Mouse (Mus musculus) limb, embryonic 13.5 days (tissue): ENCODE measurements around the gene Tom1l2. TPM values are rescaled to one million over a fixed set of nuclear protein-coding genes. Genes with fewer than 3 reads are reported as not detected.

ENCODE experiments used
- ATAC-seq: fragments of 200-750 bp; cut with Nextera tagmentation; 2 replicates; pipeline ENCODE4 v1.8.0; 2017; ENCODE audit warnings: low read depth, moderate number of reproducible peaks, moderate TSS enrichment; ENCODE audit not compliant: low FRiP score
- H3K27ac ChIP-seq: fragments of 300-500 bp; sonication (generic); 2 replicates; pipeline ENCODE4 v1.5.1; 2015; ENCODE audit warnings: inconsistent platforms, mild to moderate bottlenecking, moderate library complexity
- H3K27me3 ChIP-seq: fragments of 300-500 bp; sonication (generic); 2 replicates; pipeline ENCODE4 v1.6.1; 2015; ENCODE audit warnings: mild to moderate bottlenecking, inconsistent platforms
- H3K36me3 ChIP-seq: fragments of 300-500 bp; sonication (generic); 2 replicates; pipeline ENCODE4 v1.6.1; 2015; ENCODE audit warnings: inconsistent platforms, mild to moderate bottlenecking, moderate library complexity
- H3K4me1 ChIP-seq: fragments of 300-500 bp; sonication (generic); 2 replicates; pipeline ENCODE4 v1.6.1; 2015; ENCODE audit warnings: inconsistent platforms
- H3K4me2 ChIP-seq: fragments of 300-500 bp; sonication (generic); replicated peaks from 2 replicates; pipeline ENCODE4 v1.6.1; 2015; ENCODE audit warnings: inconsistent platforms, mild to moderate bottlenecking, moderate library complexity
- H3K4me3 ChIP-seq: fragments of 300-500 bp; sonication (generic); 2 replicates; pipeline ENCODE4 v1.5.1; 2015; ENCODE audit warnings: moderate library complexity, mild to moderate bottlenecking, inconsistent platforms
- H3K9ac ChIP-seq: fragments of 300-500 bp; sonication (generic); 2 replicates; pipeline ENCODE4 v1.6.1; 2015; ENCODE audit warnings: mild to moderate bottlenecking, inconsistent platforms
- H3K9me3 ChIP-seq: fragments of 300-500 bp; sonication (generic); 2 replicates; pipeline ENCODE4 v1.6.1; 2016; ENCODE audit warnings: inconsistent platforms
- WGBS: fragments of 180-500 bp; shearing (Covaris S2); methylation state at CpG from one replicate; pipeline ENCODE4 v1.1.7; 2015; 5-methylcytosine and 5-hydroxymethylcytosine counted together
- polyA plus RNA-seq: library from polyadenylated mRNA; unstranded; fragments of >200 nt; fragmentation: Nextera tagmentation; extraction: Ambion mirVana; gene quantifications from 2 replicates; pipeline ENCODE4 v1.2.1, GENCODE M21; 2015

The Tom1l2 gene
- polyA plus RNA-seq, 1 experiment from 2014 or later, result 27.9 TPM

GRCm38 (mm10) chr11:60301588-60302208 is 51.0 kb downstream of the Tom1l2 start:
- 44% methylated on average over 5 of the region's 5 CpGs for WGBS
- peak overlapping the region; percentile 61 for H3K27ac ChIP-seq
- no peak overlapping the region for H3K4me3 ChIP-seq
- H3K9me3 ChIP-seq, result no peaks in the 10 kb centered on the region
- no peaks in the 10 kb centered on the region for H3K36me3 ChIP-seq
- ATAC-seq, result no peak
- peak overlapping the region; percentile 32; the same call in 1 of the 2 replicates for H3K9ac ChIP-seq
- H3K27me3 ChIP-seq, result no peaks in the 10 kb centered on the region
- H3K4me1 ChIP-seq, result peaks cover 37% of the 10 kb centered on the region
- no peak overlapping the region for H3K4me2 ChIP-seq

GRCm38 (mm10) chr11:60300318-60300717 is 52.4 kb downstream of the Tom1l2 start:
- Histone ChIP-seq H3K4me2 (no peak overlapping the region), H3K4me1 (peaks cover 35% of the 10 kb centered on the region), H3K27ac (no peak overlapping the region), H3K9me3 (no peaks in the 10 kb centered on the region), H3K9ac (no peak overlapping the region), H3K4me3 (no peak overlapping the region), H3K27me3 (no peaks in the 10 kb centered on the region), H3K36me3 (no peaks in the 10 kb centered on the region)
- no peak for ATAC-seq
- WGBS, result 91% methylated on average over 3 of the region's 3 CpGs

GRCm38 (mm10) chr11:60297772-60298171 is 54.9 kb downstream of the Tom1l2 start:
- ATAC-seq, result no peak
- no peaks in the 10 kb centered on the region for H3K9me3 ChIP-seq
- whole genome bisulfite sequencing, result 70% methylated on average over 3 of the region's 3 CpGs
- H3K27me3 ChIP-seq, result no peaks in the 10 kb centered on the region
- no peak overlapping the region for H3K9ac ChIP-seq
- H3K4me1 ChIP-seq, result peaks cover 56% of the 10 kb centered on the region
- no peak overlapping the region for H3K4me2 ChIP-seq
- H3K27ac ChIP-seq, result no peak overlapping the region
- H3K36me3 ChIP-seq, result no peaks in the 10 kb centered on the region
- no peak overlapping the region for H3K4me3 ChIP-seq

- Histone ChIP-seq H3K4me3 (no peak overlapping the region), H3K9me3 (no peaks in the 10 kb centered on the region), H3K27ac (peak overlapping the region; percentile 96), H3K27me3 (no peaks in the 10 kb centered on the region), H3K4me1 (peaks cover 60% of the 10 kb centered on the region), H3K4me2 (peak overlapping the region; percentile 45), H3K9ac (peak overlapping the region; percentile 45), H3K36me3 (no peaks in the 10 kb centered on the region)
- 25% methylated on average over 5 of the region's 5 CpGs for WGBS
- ATAC-seq, result peak; percentile 69
Measured at GRCm38 (mm10) chr11:60294630-60295313, 57.9 kb downstream of the Tom1l2 start.

- ATAC-seq, result peak; percentile 78
- H3K9ac ChIP-seq, result peak overlapping the region; percentile 45; the same call in 1 of the 2 replicates
- H3K4me3 ChIP-seq, result no peak overlapping the region
- H3K27me3 ChIP-seq, result no peaks in the 10 kb centered on the region
- H3K36me3 ChIP-seq, result no peaks in the 10 kb centered on the region
- WGBS, result 54% methylated on average over 6 of the region's 6 CpGs
- H3K9me3 ChIP-seq, result no peaks in the 10 kb centered on the region
- peak overlapping the region; percentile 45 for H3K4me2 ChIP-seq
- H3K27ac ChIP-seq, result peak overlapping the region; percentile 96
- H3K4me1 ChIP-seq, result peaks cover 60% of the 10 kb centered on the region
Measured at GRCm38 (mm10) chr11:60293683-60294629, 58.7 kb downstream of the Tom1l2 start.

GRCm38 (mm10) chr11:60292718-60293117 is 60.0 kb downstream of the Tom1l2 start:
- peaks cover 60% of the 10 kb centered on the region for H3K4me1 ChIP-seq
- H3K4me2 ChIP-seq, result no peak overlapping the region
- ATAC-seq, result peak; percentile 74
- no peak overlapping the region for H3K9ac ChIP-seq
- no peaks in the 10 kb centered on the region for H3K36me3 ChIP-seq
- no peaks in the 10 kb centered on the region for H3K9me3 ChIP-seq
- peak overlapping the region; percentile 81; the same call in 1 of the 2 replicates for H3K27ac ChIP-seq
- WGBS, result 23% methylated on average over 2 of the region's 2 CpGs
- no peak overlapping the region for H3K4me3 ChIP-seq
- H3K27me3 ChIP-seq, result no peaks in the 10 kb centered on the region

- H3K36me3 ChIP-seq, result no peaks in the 10 kb centered on the region
- H3K4me3 ChIP-seq, result no peak overlapping the region
- WGBS, result 46% methylated on average over 5 of the region's 5 CpGs
- H3K9ac ChIP-seq, result no peak overlapping the region
- no peaks in the 10 kb centered on the region for H3K27me3 ChIP-seq
- H3K9me3 ChIP-seq, result no peaks in the 10 kb centered on the region
- H3K27ac ChIP-seq, result no peak overlapping the region
- H3K4me2 ChIP-seq, result no peak overlapping the region
- H3K4me1 ChIP-seq, result peaks cover 41% of the 10 kb centered on the region
- ATAC-seq, result no peak
Measured at GRCm38 (mm10) chr11:60288980-60289379, 63.7 kb downstream of the Tom1l2 start.

GRCm38 (mm10) chr11:60286311-60286710 is 66.4 kb downstream of the Tom1l2 start:
- H3K9me3 ChIP-seq, result no peaks in the 10 kb centered on the region
- H3K4me1 ChIP-seq, result peaks cover 17% of the 10 kb centered on the region
- 90% methylated on average over 4 of the region's 4 CpGs for WGBS
- no peak for ATAC-seq
- no peak overlapping the region for H3K9ac ChIP-seq
- no peaks in the 10 kb centered on the region for H3K27me3 ChIP-seq
- no peak overlapping the region for H3K4me2 ChIP-seq
- no peak overlapping the region for H3K4me3 ChIP-seq
- H3K36me3 ChIP-seq, result no peaks in the 10 kb centered on the region
- no peak overlapping the region for H3K27ac ChIP-seq

GRCm38 (mm10) chr11:60280429-60281414 is 72.0 kb downstream of the Tom1l2 start:
- H3K27ac ChIP-seq, result no peak overlapping the region
- no peaks in the 10 kb centered on the region for H3K27me3 ChIP-seq
- no peaks in the 10 kb centered on the region for H3K9me3 ChIP-seq
- no peaks in the 10 kb centered on the region; the same call in 1 of the 2 replicates for H3K4me1 ChIP-seq
- no peak for ATAC-seq
- no peak overlapping the region for H3K4me3 ChIP-seq
- H3K36me3 ChIP-seq, result no peaks in the 10 kb centered on the region
- WGBS, result 74% methylated on average over 11 of the region's 11 CpGs
- no peak overlapping the region for H3K9ac ChIP-seq
- H3K4me2 ChIP-seq, result no peak overlapping the region

- no peak overlapping the region for H3K4me2 ChIP-seq
- H3K27ac ChIP-seq, result no peak overlapping the region
- WGBS, result 74% methylated on average over 5 of the region's 5 CpGs
- H3K36me3 ChIP-seq, result peaks cover 4% of the 10 kb centered on the region; the same call in 1 of the 2 replicates
- H3K9me3 ChIP-seq, result no peaks in the 10 kb centered on the region
- H3K27me3 ChIP-seq, result no peaks in the 10 kb centered on the region
- H3K4me1 ChIP-seq, result peaks cover 5% of the 10 kb centered on the region
- H3K9ac ChIP-seq, result no peak overlapping the region
- no peak overlapping the region for H3K4me3 ChIP-seq
- no peak for ATAC-seq
Measured at GRCm38 (mm10) chr11:60279483-60279882, 73.2 kb downstream of the Tom1l2 start.

GRCm38 (mm10) chr11:60277771-60278170 is 74.9 kb downstream of the Tom1l2 start:
- Histone ChIP-seq H3K27ac (no peak overlapping the region), H3K36me3 (peaks cover 4% of the 10 kb centered on the region; the same call in 1 of the 2 replicates), H3K27me3 (no peaks in the 10 kb centered on the region), H3K9me3 (no peaks in the 10 kb centered on the region), H3K4me3 (no peak overlapping the region), H3K4me1 (peaks cover 22% of the 10 kb centered on the region), H3K4me2 (no peak overlapping the region), H3K9ac (no peak overlapping the region)
- no peak for ATAC-seq
- 63% methylated on average over 5 of the region's 5 CpGs for WGBS
